Mouse (Mus musculus): ENCODE results near the gene Rheb.
"Not testable (repeated sequence)": the region's sequence is repeated elsewhere in the genome, so short reads cannot be mapped to it uniquely, and the experiment has no call there.

Gene Rheb

DNA sequence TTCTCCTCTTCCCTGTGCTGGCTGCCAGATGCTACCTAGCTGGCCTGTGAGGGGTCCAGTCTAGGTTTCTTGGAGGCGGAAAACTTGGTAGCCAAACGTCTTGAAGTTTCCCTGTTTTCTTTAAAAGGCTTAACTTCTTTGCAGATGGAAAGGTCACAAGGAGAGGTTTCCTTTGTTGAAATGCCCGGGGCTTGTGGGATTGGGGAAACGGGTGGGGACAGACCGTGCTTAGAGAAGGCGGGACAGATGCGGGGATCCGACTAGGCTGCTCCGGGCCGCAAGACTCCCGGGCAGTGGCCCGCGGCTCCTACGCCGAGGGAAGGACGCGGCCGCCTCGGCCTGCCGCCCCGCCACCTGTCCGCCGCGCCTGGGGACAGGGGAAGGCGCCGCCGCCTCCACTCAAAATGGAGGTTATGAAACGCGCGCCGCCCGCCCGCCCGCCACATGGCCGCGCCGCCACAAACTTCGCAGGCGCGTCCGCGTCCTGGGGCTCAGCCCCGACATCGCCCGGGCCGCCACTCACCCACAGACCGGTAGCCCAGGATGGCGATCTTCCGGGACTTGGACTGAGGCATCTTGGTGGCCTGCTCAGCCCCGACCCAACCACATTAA lies 656 bp downstream of the Rheb start:
- in situ Hi-C loops (cut with MboI), result no loop called here

DNA sequence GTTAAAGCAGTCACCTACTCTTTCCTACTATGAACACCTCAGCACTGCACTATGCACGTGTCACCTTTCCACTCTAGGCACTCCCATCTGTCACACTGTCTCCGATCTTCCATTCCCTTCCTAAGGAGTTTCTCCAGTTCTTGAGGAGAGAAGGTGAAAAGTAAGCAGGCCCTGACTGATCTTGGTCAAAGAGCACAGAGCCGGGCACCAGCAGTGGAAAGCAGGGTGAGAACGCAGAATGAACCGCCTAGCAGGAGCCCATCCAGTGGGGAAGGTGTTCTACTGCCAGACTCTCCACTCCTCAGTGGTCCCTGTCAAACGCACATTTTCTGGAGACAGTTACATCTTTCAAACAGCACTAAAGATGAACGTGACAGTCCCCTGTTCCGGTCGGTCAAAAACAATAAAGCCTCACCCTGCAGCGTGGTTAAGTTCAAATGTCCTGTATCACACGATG lies 1.4 kb downstream of the Rheb start:
- in situ Hi-C loops (cut with MboI), result no loop called here

DNA sequence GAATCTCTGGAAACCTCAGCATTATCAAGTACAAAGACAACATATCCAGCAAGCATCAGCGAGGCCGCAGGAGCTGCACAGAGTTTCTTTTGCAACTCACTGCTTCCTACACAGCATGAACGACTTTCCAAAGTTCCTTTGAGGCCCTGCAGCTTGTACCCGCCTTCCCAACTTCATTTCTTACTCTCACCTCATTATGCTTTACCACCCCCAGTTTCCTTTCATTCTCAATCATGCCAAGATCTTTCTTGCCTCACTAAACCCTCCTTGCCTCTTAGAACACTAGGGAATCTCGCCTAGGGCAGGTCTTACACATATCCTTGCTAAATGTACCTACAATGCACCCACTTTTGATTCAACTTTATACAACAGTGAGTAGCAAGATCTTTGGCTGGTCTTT lies 7.9 kb downstream of the Rheb start:
- in situ Hi-C loops (cut with MboI), result no loop called here

DNA sequence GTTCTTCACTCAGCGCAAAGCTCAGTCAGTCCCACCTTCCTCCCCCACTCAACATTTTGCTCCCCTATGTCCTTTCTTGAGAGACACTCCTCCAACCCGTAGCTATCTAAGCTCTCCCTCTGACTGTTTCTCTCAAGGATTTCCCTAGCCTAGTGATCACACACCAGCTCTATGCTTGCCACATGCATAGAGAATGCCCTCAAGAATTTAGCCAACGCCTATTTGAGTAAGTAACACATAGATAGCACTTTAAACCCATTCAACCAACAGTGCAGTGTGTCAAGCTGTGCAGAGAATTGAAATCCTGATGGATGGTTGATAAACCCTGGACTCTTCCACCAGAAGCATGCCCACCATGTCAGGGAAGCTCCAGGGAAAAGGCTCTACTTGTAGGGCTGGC lies 10.5 kb downstream of the Rheb start:
- in situ Hi-C loops (cut with MboI), result no loop called here

DNA sequence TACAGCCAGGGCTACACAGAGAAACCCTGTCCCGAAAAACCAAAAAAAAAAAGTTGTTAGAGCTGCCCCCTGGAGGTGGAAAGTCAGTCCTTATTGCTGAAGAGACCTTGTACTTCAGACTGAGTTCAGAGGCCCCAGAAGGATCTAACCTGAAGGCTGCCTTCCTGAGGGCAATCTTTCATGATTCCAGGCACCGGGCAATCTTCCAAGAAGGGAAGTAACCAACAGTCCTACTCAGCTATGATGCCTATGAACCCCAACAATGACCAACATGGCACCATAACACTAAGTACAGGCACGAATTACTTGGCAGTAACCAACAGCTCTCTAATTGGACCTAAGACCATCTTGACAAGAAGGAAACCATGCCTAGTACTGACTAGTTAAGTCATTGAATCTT lies 14.0 kb downstream of the Rheb start:
- in situ Hi-C loops (cut with MboI), result no loop called here

DNA sequence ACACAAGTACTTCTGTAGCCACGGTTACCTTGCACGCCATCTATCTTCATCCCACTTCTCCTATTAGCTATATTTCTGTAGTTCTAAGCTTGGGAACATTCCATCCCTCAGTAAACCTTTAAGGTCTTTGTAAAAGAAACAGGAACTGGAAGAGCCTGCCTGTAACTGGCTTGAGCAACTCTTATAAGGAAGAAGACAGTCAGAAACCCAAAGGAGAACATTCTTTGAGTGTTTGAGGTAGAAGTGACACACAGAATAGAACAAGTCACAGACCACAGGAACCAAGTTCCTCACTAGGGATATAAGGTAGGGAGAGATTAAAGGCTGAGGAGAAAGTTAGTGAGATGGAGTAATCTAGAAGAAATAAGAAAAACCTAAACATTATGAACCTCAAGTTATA lies 15.3 kb downstream of the Rheb start:
- in situ Hi-C loops (cut with MboI), result no loop called here

DNA sequence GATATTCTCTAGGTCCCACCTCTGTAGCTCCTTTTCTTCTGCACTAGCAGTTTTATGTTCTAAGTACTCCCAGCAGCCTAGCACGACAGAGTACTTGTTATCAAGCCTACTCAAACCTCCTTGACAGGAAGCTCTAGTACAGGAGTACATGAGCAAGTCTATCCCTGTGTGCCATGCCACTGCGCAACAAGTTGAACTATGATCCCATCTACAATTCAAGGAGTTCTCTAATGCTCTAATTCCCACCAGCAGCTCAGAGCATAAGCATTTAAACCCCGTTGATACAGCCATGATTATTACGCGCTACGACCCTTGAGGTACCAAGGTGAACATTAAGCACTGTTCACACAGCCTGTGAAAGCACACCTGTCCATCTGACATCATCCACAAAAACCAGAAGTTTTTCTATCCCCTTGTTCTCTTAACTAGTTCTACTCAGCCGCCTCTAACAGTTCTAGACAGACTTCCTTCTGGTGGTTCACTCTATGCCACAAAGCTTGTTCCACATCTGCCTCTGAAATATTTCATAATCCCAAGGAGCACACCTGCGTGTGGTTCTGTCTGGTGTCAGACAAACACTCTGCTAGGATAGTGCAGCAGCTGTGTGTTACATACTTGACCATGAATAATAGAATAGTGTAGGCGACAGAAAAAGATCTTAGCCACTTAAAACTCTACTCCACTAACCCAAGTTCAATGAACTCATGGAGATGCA lies 16.2 kb downstream of the Rheb start:
- in situ Hi-C loops (cut with MboI), result no loop called here

DNA sequence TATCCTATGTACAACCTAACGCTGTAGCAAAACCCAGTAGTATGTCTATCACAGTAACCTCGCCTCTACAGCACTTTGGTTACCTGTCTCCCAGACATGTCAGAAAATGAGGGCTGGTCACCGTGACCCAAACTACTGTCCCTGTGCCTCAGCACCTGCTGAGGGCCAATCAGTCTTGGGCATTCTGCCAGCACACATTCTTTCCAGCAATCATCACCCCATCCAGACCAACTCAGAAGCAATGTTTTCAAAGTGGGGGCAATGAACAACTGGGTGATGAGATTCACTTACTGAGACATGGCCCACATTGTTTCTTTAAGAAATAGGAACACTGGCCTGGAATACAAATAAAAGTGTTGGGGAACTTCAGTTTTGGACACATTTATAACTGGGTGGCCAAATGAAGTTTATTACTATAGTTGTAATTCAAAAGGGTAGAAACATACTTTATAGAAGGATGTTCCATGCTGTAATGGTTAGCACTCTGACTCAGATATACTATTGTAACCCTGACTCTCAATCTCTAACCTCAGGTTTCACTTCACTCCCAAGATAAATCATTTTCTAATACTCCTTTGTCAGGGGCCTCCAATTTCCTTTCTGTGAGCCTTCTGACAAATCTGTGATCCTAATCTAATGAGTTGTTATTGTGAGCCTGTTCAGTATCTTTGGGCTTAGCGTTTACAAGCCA lies 16.9 kb downstream of the Rheb start:
- in situ Hi-C loops (cut with MboI), result no loop called here

DNA sequence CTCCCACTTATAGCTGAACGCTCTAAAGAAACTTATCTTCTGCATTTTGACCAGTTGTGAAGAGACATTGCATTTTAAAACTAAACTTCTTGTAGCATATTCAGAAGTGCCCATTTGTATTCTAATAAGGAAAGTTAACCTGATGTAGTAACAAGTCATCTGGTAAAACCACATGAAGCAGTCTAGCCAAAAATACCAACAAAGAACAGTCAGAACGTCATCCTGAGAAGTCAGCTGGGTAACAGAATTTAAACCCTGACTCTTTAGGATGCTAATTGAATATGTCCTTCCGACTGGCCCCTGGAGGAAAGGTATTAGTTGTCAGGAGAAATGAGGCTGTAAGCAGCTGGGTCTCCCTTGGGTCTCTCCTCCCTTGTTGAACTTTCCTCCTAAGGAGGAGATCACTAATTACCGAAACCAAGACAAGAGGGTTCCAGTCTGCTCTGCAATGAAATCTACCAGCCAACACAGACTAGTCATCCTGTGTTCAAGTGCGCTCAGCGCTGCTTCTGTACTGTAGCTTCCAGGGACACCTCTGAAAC lies 18.5 kb downstream of the Rheb start:
- in situ Hi-C loops (cut with MboI), result no loop called here

DNA sequence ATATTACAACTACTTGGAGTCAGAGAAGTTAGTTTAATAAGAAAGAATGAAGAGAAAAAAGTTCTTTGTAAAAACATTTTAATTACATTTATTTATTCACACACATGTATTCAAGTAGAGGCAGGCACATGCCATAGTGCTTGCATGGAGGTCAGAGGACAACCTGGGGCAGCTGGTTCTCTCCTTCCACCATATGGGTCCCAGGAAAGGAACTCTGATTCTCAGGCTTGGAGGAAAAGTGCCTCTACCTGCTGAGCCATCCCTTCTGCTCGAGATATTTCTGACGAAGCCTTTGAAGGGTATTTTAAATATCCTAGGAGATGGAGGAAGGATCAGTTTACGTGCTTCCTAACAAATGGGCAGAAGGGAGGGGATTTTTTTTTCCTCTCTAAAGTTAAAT lies 19.6 kb downstream of the Rheb start:
- in situ Hi-C loops (cut with MboI), result no loop called here

DNA sequence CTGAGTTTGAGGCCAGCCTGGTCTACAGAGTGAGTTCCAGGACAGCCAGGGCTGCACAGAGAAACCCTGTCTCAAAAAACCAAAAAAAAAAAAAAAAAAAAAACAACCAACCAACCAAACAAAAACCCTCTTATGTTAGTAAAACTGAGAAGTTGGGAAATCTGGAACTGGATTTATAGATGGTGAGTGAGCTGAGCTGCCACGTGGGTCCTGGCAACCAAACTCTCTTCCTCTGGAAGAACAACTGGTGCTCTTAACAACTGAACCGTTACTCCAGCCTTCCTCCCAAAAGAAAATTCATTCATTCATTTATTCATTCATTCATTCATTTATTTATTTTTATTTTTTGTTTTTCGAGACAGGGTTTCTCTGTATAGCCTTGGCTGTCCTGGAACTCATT lies 20.2 kb downstream of the Rheb start:
- in situ Hi-C loops (cut with MboI), result not testable (repeated sequence)

DNA sequence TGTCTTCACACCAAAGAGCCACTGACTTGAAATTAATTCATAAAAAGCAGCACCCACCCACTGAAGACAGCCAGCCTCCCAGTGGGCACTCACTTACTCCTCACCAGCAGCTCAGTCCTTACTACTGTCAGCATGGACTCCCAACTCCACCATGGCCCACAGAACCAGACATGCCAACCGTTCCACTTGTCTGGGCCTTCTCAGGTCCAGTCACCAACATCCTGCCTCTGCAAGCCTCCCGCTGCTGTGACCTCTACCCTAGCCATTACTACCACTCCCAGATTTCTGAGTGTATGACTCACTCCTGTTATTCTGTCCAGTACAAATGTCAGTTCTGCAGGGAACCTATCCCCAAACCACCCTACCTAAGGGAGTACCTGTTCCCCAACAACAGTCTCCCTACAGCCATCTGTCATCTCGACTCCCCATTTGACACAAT lies 21.0 kb downstream of the Rheb start:
- in situ Hi-C loops (cut with MboI), result no loop called here

DNA sequence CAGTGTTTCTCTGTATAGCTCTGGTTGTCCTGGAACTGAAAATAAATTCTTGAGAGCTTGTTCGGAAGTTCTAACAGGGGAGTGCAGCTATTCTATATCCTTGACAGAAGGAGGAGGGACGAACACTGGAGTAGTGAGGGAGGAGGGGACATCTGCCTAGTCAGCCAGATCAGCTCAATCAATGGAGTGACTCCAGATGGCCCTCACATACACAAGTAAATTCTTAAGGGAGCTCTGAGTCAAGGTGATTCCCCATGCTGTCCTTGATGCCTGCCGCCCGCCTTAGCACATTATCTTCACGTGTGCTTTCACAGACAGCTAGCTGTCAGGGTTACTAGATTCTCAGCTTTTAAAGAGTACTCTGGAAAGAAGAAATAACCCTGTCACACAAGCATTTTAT lies 21.8 kb downstream of the Rheb start:
- in situ Hi-C loops (cut with MboI), result no loop called here

DNA sequence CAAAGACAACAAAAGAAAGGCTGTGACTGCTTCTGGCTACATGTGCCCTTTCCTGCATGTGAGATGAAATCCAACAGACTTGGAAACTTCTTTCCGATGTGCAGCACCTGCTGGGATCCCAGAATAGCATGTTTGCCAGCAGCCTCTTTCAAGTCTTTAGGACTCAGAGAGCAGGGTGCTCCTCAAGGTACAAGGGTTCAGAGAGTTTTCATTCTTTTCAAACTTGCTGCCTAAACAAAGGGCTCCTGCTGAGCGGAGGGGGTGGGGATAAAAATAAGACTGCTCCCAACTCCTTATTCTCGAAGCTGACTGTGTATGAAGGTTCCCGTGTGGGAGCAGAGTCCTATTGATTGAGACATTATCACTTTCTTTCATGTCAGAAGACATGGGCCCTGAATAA lies 25.2 kb downstream of the Rheb start:
- in situ Hi-C loops (cut with MboI), result no loop called here

DNA sequence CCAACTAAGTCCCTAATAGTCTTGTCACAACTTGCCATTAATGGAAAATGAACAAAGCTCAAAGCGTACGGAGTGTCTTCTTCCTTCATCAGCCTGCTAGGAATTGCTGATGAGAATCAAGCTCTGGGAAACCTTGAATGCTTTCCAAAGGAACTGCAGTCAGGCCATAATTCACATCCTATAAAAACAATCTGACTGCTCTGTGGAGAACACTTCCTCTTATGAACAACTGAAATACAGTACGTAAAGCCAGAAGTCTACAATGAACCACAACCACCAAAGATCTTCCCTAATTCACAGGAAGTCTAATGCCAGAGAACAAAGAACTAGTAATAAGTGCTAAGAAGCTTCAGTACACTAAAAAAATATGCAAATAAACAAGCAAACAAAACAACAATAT lies 28.5 kb downstream of the Rheb start:
- in situ Hi-C loops (cut with MboI), result no loop called here

DNA sequence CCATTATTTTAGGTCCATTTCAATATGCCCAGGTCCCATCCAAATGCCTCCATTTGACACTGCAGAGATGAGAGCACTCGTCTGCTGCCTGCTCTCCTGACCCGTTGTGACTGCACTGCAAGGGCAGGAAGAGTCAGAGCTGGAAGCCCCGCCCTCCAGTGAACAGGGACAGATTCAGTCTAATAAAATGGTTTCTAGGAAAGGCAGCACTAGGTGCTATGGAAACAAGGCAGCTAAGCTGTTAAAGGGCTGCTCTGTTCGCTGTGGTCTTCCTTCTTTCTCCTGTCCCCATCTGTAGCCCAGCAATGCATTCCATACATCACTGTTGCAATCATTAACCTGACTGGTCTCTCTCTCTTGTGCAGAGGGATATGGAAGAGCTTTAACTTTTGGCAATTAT lies 29.4 kb downstream of the Rheb start:
- in situ Hi-C loops (cut with MboI), result no loop called here

DNA sequence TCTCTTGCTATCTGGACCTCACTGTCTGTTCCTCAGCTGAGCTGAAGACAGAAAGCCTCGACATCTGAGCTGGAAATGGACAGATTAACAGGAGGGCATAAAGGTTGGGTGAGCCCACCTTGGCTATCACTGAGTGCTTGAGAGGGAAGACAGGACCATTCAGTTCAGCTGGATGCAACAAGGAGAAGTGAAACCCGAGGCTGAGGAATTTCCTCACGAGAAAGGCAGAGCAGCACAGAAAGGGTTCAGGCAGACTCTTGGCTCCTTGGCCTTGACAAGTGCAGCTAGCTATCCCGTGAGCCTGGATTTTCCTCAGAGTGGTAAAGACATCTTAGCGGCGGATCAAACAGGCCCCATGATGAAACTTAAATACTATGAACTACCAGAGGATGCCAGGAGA lies 37.2 kb downstream of the Rheb start:
- in situ Hi-C loops (cut with MboI), result no loop called here

DNA sequence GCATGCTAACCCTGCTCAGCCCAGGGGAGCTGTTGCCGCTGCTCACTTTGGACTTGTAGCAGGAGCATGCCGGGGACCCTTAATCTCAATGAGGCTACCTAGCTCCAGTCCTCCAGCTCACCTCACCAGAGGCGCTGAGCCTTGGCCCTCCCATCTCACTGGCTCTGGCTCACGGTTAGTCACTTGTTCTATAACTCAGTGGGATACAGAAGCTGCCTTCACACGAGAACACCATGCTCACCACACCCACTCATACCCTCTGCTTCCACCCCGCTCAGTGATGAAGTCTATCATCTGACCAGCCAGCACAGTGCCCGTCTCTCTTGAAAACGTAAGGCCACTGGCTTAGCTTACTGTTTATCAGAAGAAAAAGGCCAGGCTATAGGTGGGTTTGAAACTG lies 37.8 kb downstream of the Rheb start:
- in situ Hi-C loops (cut with MboI), result no loop called here

DNA sequence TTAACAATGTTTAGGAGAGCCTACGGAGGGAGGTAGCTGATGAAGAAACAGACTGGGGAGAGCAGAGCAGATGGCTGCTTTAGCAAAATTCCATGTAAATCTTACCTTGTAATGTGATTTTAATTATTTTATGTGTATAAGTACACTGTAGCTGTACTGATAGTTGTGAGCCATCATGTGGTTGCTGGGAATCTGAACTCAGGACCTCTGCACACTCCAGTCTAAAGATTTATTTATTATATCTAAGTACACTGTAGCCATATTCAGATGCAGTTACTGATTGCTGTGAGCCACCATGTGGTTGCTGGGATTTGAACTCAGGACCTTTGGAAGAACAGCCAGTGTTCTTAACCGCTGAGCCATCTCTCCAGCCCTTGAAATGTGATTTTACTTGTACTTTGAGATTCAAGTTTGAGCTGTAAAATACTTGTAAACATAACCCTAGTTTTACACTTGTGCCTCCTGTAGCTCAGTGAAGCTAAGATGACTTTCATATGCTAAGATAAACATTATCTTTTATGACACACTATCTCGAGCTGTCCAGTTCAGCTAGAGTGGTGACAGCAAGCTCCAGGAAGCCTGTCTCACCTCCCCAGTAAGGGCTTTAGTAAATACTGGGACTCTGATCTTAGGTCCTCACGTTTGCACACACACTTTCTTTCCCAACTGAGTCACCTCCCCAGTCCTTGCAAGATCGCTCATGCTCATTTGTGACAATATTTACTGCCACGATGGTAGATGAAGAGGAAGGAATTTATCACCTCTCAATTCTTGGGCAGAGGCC lies 40.4 kb downstream of the Rheb start:
- in situ Hi-C loops (cut with MboI), result no loop called here

DNA sequence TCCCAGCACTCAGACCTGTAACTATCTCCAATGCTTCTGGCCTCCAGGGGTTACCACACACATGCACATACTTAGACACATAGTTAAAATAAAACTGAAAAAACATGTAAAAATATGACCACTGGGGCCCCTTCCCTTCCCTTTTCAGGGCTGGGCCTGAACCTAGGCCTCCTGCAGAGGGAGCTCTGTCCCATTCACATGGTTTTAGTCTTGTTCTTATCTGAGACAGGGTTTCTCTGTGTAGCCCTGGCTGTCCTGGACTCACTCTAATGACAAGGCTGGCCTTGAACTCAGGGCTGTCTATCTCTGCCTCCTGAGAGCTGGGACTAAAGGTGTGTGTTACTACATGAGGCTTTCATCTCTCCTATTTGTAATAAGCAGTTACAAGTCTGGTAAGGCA lies 42.0 kb downstream of the Rheb start:
- in situ Hi-C loops (cut with MboI), result no loop called here

DNA sequence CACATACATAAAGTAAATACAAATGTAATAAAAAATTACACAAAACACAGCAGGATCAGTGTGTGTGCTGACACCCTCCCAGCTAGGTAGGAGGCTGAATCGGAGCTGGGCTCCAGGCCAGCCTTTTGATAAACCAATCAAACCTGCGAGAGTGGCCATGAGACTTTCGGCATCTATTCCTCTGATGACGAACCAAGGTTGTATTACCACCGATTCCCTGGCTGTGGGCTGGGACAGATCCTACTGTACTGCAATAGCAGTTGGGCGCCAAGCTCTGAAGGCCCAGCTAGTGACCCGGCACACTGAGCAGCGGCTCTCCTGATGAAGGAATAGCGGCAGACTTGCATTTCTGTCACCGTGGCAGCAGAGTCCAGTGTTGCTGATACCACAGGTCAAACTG lies 43.8 kb downstream of the Rheb start:
- in situ Hi-C loops (cut with MboI), result no loop called here

DNA sequence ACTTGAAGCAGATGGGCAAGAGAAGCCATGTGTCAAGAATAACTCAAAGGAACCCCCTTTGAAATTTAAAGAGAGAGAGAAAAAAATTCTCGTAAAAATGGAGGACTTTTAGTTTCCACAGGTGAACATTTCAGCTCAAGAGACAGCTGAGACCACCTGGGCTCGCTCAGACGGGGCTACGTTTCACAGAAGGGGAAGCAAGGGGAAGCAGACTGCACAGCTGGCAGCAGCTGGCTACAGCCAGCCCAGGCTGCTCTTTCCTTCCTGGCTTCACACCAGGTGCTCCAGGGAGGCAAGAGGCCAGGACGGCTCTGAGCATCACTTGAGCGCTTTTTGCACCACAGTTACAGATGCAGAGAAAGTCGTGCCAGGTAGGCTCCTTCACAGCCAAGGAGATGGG lies 44.6 kb downstream of the Rheb start:
- in situ Hi-C loops (cut with MboI), result no loop called here
